Mouse (Mus musculus) hindbrain, embryonic 16.5 days (tissue): ENCODE results near the gene Ackr3. TPM values are rescaled to one million over a fixed set of nuclear protein-coding genes. Genes with fewer than 3 reads are reported as not detected.

Source experiments
- ATAC-seq: fragments of 200-750 bp; cut with Nextera tagmentation; 2 replicates; pipeline ENCODE4 v1.8.0; 2017; ENCODE audit warnings: moderate TSS enrichment, moderate library complexity
- H3K27ac ChIP-seq: fragments of 300-500 bp; sonication (generic); 2 replicates; pipeline ENCODE4 v1.5.1; 2014; ENCODE audit warnings: low read depth, mild to moderate bottlenecking, control low read depth, low read length, moderate library complexity
- H3K27me3 ChIP-seq: fragments of 300-500 bp; sonication (generic); replicated peaks from 2 replicates; pipeline ENCODE4 v1.6.1; 2014; ENCODE audit warnings: low read length; ENCODE audit not compliant: control insufficient read depth, insufficient read depth
- H3K36me3 ChIP-seq: fragments of 300-500 bp; sonication (generic); 2 replicates; pipeline ENCODE4 v1.6.1; 2014; ENCODE audit warnings: mild to moderate bottlenecking, low read length, moderate library complexity, mixed read lengths; ENCODE audit not compliant: control insufficient read depth, insufficient read depth
- H3K4me1 ChIP-seq: fragments of 300-500 bp; sonication (generic); 2 replicates; pipeline ENCODE4 v1.6.1; 2014; ENCODE audit warnings: low read depth, low read length; ENCODE audit not compliant: control insufficient read depth, insufficient read depth
- H3K4me2 ChIP-seq: fragments of 300-500 bp; sonication (generic); 2 replicates; pipeline ENCODE4 v1.6.1; 2014; ENCODE audit warnings: mild to moderate bottlenecking, low read length, control low read depth, moderate library complexity
- H3K4me3 ChIP-seq: fragments of 300-500 bp; sonication (generic); 2 replicates; pipeline ENCODE4 v1.5.1; 2014; ENCODE audit warnings: mild to moderate bottlenecking, low read length, control low read depth, moderate library complexity
- H3K9ac ChIP-seq: fragments of 300-500 bp; sonication (generic); 2 replicates; pipeline ENCODE4 v1.6.1; 2014; ENCODE audit warnings: low read depth, mild to moderate bottlenecking, control low read depth, low read length, moderate library complexity
- H3K9me3 ChIP-seq: fragments of 300-500 bp; sonication (generic); 2 replicates; pipeline ENCODE4 v1.6.1; 2014; ENCODE audit warnings: mild to moderate bottlenecking, low read length, moderate library complexity; ENCODE audit not compliant: control insufficient read depth
- WGBS: fragments of 180-500 bp; shearing (Covaris S2); extraction: QIAGEN DNeasy Blood & Tissue Kit; methylation state at CpG from one replicate; pipeline ENCODE4 v1.1.7; 2014; 5-methylcytosine and 5-hydroxymethylcytosine counted together
- polyA plus RNA-seq: library from polyadenylated mRNA; unstranded; fragments of >200 nt; fragmentation: Nextera tagmentation; extraction: Ambion mirVana; gene quantifications from 2 replicates; pipeline ENCODE4 v1.2.1, GENCODE M21; 2015

Gene Ackr3
- polyA plus RNA-seq, 1 experiment from 2014 or later: 10.8 TPM

- no peak overlapping the region for H3K27ac ChIP-seq
- peaks cover 14% of the 10 kb centered on the region for H3K4me1 ChIP-seq
- no peak overlapping the region for H3K4me3 ChIP-seq
- 63% methylated on average over 1 of the region's 1 CpGs for WGBS
- ATAC-seq: no peak
- no peak overlapping the region for H3K9ac ChIP-seq
- no peaks in the 10 kb centered on the region for H3K36me3 ChIP-seq
- no peaks in the 10 kb centered on the region; the same call in 1 of the 2 replicates for H3K9me3 ChIP-seq
- H3K27me3 ChIP-seq: no peaks in the 10 kb centered on the region
- no peak overlapping the region for H3K4me2 ChIP-seq
These were observed 12.6 kb downstream of the Ackr3 start for GRCm38 (mm10) chr1:90216395-90216794.

GRCm38 (mm10) chr1:90220280-90220679, 16.5 kb downstream of the Ackr3 start:
- Histone ChIP-seq H3K36me3 (no peaks in the 10 kb centered on the region), H3K4me1 (peaks cover 28% of the 10 kb centered on the region), H3K9ac (no peak overlapping the region), H3K4me2 (no peak overlapping the region), H3K4me3 (no peak overlapping the region), H3K27ac (no peak overlapping the region), H3K27me3 (no peaks in the 10 kb centered on the region), H3K9me3 (no peaks in the 10 kb centered on the region; the same call in 1 of the 2 replicates)
- WGBS: 23% methylated on average over 9 of the region's 9 CpGs
- ATAC-seq: no peak

- Histone ChIP-seq H3K4me3 (no peak overlapping the region), H3K9me3 (no peaks in the 10 kb centered on the region; the same call in 1 of the 2 replicates), H3K9ac (no peak overlapping the region), H3K4me1 (peaks cover 28% of the 10 kb centered on the region), H3K27me3 (no peaks in the 10 kb centered on the region), H3K27ac (no peak overlapping the region), H3K36me3 (no peaks in the 10 kb centered on the region), H3K4me2 (no peak overlapping the region)
- WGBS: 61% methylated on average over 4 of the region's 4 CpGs
- no peak for ATAC-seq
These were observed 17.1 kb downstream of the Ackr3 start for GRCm38 (mm10) chr1:90220844-90221243.

GRCm38 (mm10) chr1:90221811-90222361, 18.1 kb downstream of the Ackr3 start:
- peak overlapping the region; percentile 45 for H3K4me2 ChIP-seq
- 17% methylated on average over 18 of the region's 18 CpGs for WGBS
- no peaks in the 10 kb centered on the region; the same call in 1 of the 2 replicates for H3K9me3 ChIP-seq
- no peaks in the 10 kb centered on the region for H3K27me3 ChIP-seq
- peak; percentile 69 for ATAC-seq
- H3K36me3 ChIP-seq: no peaks in the 10 kb centered on the region
- no peak overlapping the region for H3K9ac ChIP-seq
- peak overlapping the region; percentile 42; the same call in 1 of the 2 replicates for H3K27ac ChIP-seq
- H3K4me3 ChIP-seq: no peak overlapping the region
- peaks cover 28% of the 10 kb centered on the region for H3K4me1 ChIP-seq

- Histone ChIP-seq H3K4me3 (no peak overlapping the region), H3K4me2 (peak overlapping the region; percentile 45), H3K9me3 (no peaks in the 10 kb centered on the region; the same call in 1 of the 2 replicates), H3K9ac (peak overlapping the region; percentile 28; the same call in 1 of the 2 replicates), H3K27me3 (no peaks in the 10 kb centered on the region), H3K36me3 (no peaks in the 10 kb centered on the region), H3K4me1 (peaks cover 28% of the 10 kb centered on the region), H3K27ac (peak overlapping the region; percentile 42; the same call in 1 of the 2 replicates)
- peak; percentile 13; the same call in 1 of the 2 replicates for ATAC-seq
- WGBS: 26% methylated on average over 17 of the region's 17 CpGs
These were observed 18.7 kb downstream of the Ackr3 start for GRCm38 (mm10) chr1:90222427-90222901.

- H3K27ac ChIP-seq: no peak overlapping the region
- no peak overlapping the region for H3K4me3 ChIP-seq
- no peak overlapping the region for H3K4me2 ChIP-seq
- WGBS: 35% methylated on average over 2 of the region's 2 CpGs
- no peak for ATAC-seq
- H3K9me3 ChIP-seq: no peaks in the 10 kb centered on the region
- no peaks in the 10 kb centered on the region for H3K27me3 ChIP-seq
- no peaks in the 10 kb centered on the region for H3K36me3 ChIP-seq
- H3K4me1 ChIP-seq: peaks cover 33% of the 10 kb centered on the region
- H3K9ac ChIP-seq: no peak overlapping the region
These were observed 19.2 kb downstream of the Ackr3 start for GRCm38 (mm10) chr1:90223006-90223405.

GRCm38 (mm10) chr1:90225603-90226254, 21.9 kb downstream of the Ackr3 start:
- Histone ChIP-seq H3K4me2 (no peak overlapping the region), H3K4me1 (peaks cover 34% of the 10 kb centered on the region), H3K27ac (no peak overlapping the region), H3K4me3 (no peak overlapping the region), H3K9me3 (no peaks in the 10 kb centered on the region), H3K36me3 (no peaks in the 10 kb centered on the region), H3K9ac (no peak overlapping the region), H3K27me3 (no peaks in the 10 kb centered on the region)
- 61% methylated on average over 9 of the region's 9 CpGs for WGBS
- ATAC-seq: no peak

- no peak overlapping the region for H3K27ac ChIP-seq
- H3K27me3 ChIP-seq: no peaks in the 10 kb centered on the region
- H3K4me2 ChIP-seq: no peak overlapping the region
- H3K4me1 ChIP-seq: peaks cover 16% of the 10 kb centered on the region
- no peak overlapping the region for H3K9ac ChIP-seq
- no peaks in the 10 kb centered on the region for H3K9me3 ChIP-seq
- H3K36me3 ChIP-seq: no peaks in the 10 kb centered on the region
- WGBS: 22% methylated on average over 12 of the region's 12 CpGs
- no peak overlapping the region for H3K4me3 ChIP-seq
- ATAC-seq: peak; percentile 62
These were observed 24.0 kb downstream of the Ackr3 start for GRCm38 (mm10) chr1:90227684-90228322.

- H3K9ac ChIP-seq: no peak overlapping the region
- no peak overlapping the region; the same call in 1 of the 2 replicates for H3K27ac ChIP-seq
- 29% methylated on average over 9 of the region's 9 CpGs for WGBS
- H3K4me1 ChIP-seq: peaks cover 13% of the 10 kb centered on the region
- H3K27me3 ChIP-seq: no peaks in the 10 kb centered on the region
- no peaks in the 10 kb centered on the region for H3K36me3 ChIP-seq
- no peak overlapping the region for H3K4me3 ChIP-seq
- no peaks in the 10 kb centered on the region for H3K9me3 ChIP-seq
- peak; percentile 77 for ATAC-seq
- no peak overlapping the region; the same call in 1 of the 2 replicates for H3K4me2 ChIP-seq
These were observed 24.5 kb downstream of the Ackr3 start for GRCm38 (mm10) chr1:90228323-90228697.
